Mouse (Mus musculus): Measurements from ENCODE around the gene Tsen34.

DNA sequence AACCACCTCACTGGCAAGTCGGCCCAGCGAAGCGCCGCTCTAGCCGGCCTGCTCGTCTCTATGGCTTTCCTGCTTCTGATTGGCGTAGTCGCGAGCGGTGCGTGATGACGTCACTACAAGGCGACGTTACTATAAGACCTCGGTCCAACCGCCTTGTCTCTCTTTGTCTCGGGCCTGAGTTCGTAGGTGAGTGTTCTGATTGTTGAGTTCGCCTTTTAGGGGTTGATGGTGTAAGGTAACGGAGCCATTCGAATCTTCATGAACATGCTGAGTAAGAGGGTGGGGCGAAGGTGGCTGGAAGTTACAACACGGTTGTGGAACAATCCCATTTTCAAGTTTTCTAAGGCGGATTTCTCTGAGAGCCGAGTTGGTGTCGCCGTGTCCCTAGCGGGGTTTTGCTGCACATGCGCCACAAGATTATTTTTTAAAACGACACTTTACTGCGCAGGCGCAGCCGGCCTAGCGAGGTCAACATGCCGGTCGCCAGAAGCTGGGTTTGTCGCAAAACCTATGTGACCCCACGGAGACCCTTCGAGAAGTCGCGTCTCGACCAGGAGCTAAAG lies 11.3 kb downstream of the Tsen34 start, which contains the start of gene Rps9:
- peak; percentile 20; the same call in 1 of the 2 replicates for TF ChIP-seq CTCF (IDR thresholded peaks at IDR 0.05; ENCODE audit: borderline replicate concordance, control insufficient read depth, extremely low read depth, insufficient read depth, low read length, poor library complexity)
- TF ChIP-seq POLR2A (IDR thresholded peaks at IDR 0.05; ENCODE audit: control insufficient read depth, extremely low read depth, insufficient read depth, low read length, poor library complexity): peak; percentile 96

Measured in thymus, adult 2 months (tissue).